Mouse (Mus musculus) v-Abl transformed pro-B cells (cell line): ENCODE data around the gene Fryl.

Source experiments
- in situ Hi-C, 2 experiments: fragments of 400-800 bp; cut with MboI; formaldehyde crosslinking; loops; one replicate each; pipeline ENCODE4 v1.15.1; 2025; ENCODE audit not compliant: unreplicated experiment in 2 of 2

Gene Fryl

DNA sequence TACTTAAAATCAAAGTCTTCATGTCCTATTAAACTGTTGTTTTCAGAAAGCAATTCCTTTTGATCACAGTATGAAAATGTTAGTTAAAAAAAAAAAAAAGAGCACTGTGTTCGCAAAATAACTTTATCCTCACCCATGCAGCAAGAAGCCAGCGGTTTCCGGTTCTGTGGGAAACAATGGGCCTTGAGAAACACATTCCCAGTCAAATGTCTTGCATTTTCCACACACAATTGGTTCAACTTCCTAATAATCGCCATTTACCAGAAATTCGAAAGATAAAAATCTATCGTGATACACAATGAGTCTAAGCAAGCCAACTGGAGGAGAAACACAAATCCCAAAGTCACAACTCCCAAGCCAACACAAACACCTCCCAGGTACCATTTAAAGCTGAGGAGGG lies 27.0 kb downstream of the Fryl start:
- in situ Hi-C loops, result no loop called here

DNA sequence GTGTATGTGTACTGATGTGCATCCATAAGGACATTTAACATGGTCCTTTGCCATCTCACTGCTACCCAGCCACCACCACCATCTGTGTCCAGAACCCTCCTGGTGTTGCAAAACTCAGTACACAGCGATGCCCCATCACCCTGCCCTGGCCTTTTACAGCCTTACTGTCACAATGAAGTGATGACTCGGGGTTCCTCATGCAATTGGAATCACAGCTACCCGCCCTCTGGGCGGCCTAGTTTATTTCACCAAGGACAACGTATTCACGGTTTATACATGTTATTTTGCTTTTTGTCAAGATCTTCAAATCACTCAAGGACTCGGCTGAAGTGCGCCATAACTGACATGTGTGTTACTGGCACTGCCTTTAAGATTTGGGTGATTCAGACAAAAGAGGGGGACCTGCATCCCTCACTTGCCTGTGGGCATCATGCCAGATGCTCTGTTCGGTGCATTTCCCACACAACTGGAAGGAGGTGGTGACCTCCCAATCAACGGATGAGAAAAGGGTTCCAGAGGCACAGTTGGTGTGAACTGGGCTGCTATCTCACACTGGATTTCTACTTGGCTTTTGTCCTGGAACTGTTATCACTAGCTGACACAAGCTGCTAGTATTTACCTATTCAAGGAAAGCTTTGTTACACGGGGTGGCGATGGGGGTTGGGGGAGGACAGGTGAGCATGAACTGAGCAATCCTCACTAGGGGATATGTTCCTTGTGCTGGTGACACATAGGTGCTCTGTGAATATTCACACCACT lies 27.9 kb downstream of the Fryl start:
- in situ Hi-C loops, result no loop called here

DNA sequence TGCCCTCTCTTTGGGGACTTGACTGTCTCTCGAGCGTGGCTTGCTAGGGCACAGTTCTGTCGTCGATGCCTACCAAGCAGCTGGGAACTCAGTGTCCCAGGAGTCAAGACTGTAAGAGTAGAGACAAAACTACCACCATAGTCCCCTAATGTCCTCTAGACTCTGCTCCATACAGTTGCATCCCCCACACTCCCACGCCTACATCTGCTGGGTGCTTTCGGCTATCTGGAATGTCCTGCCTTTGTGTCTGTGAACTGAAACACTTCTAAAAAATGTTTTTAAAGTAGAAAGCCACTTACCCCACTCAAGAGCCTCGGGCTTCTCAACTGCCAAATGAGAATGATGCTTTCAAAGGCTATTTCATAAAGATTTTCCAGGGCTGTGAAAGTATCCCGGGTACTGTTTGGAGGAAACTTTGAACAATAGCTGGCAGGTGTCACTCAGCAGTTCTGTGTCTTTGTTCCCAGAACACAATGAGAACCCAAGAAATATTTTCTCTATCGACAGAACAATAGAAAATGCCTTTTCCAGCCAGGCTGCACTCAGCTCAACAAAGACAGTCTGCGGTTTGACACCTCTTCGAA lies 28.8 kb downstream of the Fryl start:
- in situ Hi-C loops, result no loop called here

DNA sequence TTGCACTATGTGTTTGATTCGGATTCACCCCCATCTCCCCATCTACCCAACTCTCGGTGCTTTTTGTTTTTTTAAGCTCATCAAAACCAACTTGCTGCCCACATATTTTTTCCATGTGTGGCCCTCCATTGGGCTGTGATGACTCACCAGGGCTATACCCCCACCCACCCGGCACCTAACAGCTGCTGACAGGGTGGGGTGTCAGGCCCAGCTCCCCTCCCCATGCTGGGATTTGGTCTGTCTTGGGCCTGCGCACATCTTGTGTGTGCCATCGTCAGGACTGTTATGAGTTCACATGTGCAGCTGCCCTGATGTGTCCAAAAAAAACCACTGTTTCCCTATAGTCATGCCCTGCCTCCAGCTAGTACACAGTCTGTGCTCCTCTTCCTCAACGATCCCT lies 33.4 kb downstream of the Fryl start:
- in situ Hi-C loops, result no loop called here

DNA sequence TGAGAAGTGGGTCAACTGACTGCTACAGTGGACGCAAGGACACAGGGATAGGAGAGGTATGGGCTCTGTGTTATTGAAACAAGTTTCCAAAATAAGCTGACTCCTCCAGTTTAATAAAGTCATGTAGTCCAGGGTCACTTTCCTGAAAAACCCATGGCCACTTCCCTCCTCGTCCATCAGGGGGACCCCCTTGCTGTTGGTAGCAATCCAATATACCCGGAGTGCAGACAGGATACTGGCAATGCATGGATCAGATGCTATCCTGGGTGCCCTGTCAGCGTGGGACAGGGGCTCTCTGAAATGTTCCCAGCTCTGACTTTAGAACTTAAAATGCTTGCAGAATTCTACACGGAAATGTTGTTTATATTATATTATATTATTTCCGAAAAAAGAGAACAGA lies 34.0 kb downstream of the Fryl start:
- in situ Hi-C loops, result no loop called here

DNA sequence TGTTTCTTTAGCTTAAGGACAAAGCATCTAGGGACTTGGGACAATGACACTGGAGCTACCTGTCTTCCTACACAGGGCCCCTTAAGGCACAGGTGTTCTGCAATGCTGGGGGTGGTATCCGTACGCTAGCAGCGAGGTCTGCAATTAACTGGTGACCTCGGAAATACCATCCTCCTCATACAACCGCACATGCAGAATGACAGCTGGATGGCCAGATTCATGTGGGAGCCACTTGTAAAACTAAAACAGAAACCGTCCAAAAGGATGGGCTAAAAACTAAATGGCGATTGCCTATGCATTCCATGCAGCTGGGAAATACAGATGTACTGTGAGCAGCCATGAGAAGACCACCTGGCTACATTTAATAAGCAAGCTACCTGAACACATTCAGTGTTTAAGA lies 34.6 kb downstream of the Fryl start:
- in situ Hi-C loops, result no loop called here

DNA sequence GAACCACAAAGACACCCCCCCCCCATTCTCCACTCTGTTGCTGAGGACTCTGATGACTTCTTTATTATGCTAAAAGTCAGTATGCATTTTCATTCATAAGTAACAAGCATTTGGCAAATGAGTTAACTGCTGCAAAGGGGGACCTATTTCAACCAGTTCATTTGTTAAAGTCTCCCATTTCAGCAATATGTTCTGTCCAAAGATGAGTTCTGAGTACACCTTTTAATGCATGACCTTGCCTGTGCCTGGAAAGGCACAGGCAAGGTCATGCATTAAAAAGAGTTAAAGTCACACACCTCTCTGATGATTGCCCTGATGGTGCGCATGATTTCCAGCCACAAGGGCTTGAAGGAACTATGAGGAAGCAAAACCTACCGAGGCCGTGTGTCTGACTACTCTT lies 36.7 kb downstream of the Fryl start:
- in situ Hi-C loops, result no loop called here

DNA sequence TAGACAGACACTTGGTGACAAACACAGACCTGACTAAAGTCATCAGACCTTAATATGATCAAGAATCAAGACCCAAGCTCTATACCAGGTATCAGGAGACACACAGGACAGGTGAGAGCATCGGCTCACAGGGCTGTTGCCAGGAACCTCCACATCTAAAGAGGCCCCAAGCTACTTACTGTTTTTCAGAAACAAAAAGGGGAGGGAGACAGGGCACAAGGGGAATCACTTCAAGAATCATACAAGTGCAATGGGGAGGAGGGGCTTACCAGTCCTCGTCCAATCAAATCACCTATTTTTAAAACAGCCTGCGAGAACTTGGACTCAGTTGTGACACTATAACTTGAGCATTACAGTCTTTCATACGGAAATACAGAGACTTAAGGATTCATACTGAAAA lies 38.4 kb downstream of the Fryl start:
- in situ Hi-C loops, result no loop called here

DNA sequence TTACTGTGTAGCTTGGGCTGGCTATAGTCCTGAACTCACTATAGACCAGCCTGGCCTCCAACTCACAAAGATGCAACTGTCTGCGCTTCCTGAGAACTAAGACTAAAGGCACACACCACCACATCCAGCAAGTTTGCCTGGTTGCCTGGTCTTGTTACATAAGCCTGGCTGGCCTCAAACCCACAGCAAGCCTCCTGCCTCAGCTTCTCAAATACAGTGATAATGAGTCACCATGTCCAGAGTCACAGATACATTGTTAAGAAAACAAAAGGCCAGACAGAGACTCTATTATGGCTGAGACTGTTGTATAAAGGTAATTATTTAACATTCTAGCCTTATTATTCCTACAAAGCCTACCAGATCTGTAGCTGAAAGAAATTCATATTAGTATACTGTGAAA lies 39.3 kb downstream of the Fryl start:
- in situ Hi-C loops, result no loop called here

DNA sequence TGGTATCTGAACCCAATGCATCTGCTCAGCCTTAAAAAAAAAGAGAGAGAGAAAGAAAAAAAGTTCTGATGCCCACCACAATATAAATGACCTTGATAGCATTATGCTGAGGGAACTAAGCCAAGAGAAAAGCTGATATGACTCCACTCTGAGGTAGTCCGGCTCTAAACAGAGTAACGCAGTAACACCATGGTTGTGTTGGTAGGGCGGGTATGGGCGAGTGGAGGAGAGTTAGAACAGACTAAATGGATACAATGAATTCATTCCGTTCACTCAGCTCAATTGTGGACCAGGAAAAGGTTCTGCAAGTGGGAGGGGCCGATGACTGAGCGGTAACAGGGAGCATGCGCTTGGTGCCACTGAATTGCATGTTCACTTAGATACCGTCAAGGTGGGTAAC lies 40.4 kb downstream of the Fryl start:
- in situ Hi-C loops, result no loop called here

DNA sequence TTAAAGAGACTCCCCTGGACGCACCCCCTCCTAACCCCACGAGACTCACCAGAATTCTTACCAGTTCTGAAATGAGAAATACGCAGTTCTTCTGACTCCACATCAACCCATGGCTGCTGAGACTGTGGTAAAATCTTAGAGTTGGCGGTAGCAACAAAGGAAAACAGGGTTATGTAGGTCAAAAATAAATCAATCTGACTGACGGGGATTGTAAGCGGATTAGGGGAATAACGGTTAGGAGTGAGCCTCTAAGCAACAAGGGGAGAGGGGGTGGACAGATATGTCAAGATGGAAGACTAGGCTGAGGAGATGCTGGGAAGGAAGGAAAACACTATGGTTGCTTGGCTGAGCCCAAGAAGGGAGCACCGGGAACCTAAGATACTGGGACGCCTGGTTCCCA lies 44.0 kb downstream of the Fryl start:
- in situ Hi-C loops, result loop anchor here in 1 of 2 experiments (5.0 kb wide), 1 partner anchor 40 kb away; no protein-coding TSS in a partner anchor

DNA sequence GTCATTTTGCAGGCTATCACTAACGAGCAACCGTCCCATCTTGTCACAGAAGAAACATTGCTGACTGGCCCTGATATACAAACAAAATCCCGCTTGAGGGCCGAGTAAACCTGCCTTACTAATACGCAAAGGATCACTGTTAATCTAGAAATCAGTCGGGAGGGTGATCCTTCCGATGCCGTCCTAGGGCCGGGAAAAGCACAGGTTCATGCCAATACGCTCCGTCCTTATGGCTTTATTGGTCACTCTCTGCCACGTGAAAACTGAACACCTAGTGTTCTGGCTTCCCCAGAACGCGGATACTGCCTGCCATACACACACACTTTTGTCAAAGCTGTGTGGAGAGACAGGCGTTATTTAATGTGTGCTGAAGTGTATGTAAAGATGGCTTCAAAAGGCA lies 44.5 kb downstream of the Fryl start:
- in situ Hi-C loops, result loop anchor here in 1 of 2 experiments (5.0 kb wide), 1 partner anchor 40 kb away; no protein-coding TSS in a partner anchor

DNA sequence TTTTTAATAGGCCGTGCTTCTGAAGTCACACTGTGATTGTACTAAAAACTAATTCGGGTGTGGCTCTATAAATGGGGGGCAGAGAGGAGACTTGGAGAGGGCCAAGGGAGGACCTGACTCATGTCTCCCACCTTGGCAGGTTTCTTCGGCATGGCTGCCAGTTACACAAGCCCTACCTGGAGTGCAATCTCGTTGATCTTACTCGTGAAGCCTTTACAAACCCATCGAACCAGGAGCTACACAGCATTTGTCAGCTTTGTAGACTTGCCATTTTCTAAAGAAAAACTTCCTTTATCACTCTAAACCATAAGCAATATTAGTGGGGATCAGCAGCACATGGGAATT lies 45.5 kb downstream of the Fryl start:
- in situ Hi-C loops, result loop anchor here in 1 of 2 experiments (5.0 kb wide), 1 partner anchor 41 kb away; no protein-coding TSS in a partner anchor

DNA sequence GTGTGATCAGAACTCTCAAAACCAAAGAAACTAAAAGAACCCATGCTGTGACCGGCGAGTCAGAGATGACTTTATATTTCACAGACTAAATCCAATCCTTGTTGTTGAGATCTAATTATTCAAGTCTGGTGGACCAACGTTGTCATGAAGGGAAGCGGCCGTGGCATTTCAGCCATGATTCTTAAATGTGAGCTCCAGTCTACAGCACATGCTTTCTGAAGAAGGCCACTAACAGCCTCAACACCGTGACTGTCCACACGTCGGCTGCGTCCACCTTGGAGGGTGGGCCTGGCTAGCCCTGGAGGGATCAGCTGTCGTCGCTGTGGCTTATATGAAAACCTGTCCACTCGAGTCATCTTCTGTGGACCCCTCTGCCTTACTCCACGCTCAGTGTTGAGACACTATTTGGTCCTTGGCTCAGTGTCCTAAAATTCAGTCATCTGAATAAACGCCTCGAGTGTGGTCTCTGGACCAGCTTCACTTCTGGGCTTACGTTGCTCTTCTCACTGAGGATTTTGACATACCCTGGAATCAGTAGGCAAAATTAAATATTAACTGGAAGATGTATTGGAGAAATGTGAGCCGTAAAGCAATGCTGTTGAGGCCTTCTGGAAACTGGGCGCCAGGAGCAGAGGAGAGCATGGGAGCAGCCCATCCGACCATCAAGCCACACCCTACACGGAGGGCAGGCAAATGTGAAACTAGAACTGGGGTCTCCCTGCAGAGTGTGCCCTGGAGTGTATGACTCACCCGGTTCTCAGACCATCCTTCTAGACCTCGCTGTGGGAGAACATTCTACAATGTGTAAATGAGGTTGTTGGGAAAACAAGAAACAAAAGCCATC lies 46.1 kb downstream of the Fryl start:
- in situ Hi-C loops, result loop anchor here in 1 of 2 experiments (5.0 kb wide), 1 partner anchor 42 kb away; no protein-coding TSS in a partner anchor

DNA sequence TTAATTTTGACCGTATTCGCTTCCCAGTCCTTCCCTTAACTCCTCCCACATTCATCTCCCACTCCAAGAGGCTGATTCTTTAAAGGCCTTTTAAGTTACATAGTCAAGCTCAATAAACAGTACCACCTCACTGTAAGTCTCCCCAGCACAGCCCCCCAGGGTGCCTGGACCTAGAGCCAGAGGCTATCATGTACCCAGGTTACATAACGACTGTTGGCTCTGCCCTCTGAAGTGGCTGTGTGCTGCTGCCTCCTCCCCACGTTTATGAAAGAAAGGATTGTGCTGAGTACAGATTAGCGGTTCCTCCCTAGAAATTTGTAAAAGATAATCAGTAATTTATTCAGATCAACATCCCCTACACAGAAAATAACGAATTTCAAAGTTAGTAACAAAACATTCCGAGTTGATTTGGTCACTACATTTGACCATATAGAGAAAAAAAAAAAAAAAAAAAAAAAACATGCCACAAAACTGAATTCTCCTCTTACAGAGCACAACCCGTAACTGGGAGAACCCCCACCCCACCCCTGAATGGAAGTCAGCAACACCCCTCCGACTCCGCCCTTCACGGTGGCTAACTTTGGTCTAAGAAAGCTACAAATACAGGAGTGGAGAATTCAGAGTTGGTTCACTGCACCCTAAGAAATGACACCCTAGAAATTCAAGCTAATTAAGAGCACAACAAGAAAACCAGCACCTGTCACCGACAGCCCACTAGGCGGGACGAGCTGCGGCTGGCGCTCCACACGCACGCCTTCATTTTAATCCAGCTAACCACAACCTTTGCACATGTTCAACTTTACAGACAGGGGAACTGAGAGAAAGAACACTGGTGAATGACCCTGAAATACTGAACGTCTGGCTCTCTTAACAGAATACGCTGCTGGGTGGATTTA lies 47.0 kb downstream of the Fryl start:
- in situ Hi-C loops, result loop anchor here in 1 of 2 experiments (5.0 to 10.0 kb wide), 3 partner anchors 43 to 88 kb away; no protein-coding TSS in a partner anchor

DNA sequence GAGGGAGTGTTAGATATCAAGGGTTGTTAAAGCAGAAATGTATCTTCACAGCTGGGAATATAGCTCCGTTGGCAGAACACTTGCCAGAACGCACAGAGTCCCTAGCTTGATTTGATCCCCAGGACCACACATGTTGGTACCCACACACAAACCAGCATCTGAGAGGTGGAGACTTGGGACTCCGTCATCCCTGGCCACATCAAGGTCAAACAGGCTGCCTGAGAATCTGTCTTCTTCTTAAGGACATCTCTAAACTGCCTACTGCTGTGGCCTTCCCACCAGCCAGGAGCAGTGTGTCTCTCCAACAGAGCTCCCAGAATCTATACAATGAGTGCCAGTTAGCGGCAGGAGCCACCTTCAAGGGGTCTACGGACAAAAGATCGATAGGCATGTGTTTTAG lies 47.8 kb downstream of the Fryl start:
- in situ Hi-C loops, result loop anchor here in 1 of 2 experiments (5.0 to 10.0 kb wide), 2 partner anchors 64 to 89 kb away; no protein-coding TSS in a partner anchor

DNA sequence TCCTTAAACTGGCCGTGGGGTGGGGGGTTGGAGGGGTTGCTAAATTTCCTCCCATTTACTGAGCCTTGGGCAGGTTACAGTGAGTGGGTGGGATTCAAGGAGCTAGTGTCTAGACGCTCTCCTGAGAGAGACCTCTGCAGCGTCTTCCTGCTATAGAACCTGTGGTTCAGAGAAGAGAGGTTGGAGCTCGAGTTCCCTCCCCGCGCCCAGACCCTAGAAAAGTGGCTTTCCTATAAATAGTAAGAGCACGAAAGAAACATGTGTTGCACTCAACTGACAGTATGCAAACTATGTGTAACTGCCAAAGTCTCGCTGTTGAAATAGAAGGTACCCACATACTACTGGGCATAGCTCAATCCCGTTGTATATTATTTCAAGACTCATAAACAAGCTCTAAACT lies 49.7 kb downstream of the Fryl start:
- in situ Hi-C loops, result loop anchor here in 1 of 2 experiments (5.0 to 10.0 kb wide), 2 partner anchors 62 to 91 kb away; no protein-coding TSS in a partner anchor

DNA sequence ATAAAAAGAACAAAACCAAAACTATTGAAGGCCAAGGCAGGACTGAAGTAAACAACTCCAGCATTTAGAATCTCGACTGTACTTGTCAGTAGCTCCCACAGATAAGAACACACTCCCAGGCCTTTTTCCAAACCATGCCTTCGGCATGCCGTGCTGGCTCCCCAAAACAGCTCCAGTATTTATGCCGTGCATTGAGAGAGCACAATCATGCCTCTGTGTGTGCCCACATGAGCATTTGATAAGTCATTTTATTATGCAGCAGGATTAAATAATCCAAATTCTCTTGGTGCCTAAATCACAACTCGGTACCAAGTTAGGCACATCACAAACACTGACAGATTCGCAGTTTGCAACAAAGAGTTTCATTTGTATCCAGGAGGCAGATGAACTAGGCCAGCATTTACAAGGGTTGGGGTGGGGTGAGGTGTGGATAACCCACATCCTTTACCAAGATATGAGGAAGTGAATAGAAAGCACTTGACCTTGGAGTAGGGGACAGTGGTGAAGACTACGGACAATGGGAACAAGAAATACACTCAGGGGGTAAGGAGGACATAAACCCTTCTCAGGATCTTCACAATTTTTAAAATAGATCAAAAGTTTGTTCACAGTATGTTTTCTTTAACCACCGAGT lies 50.3 kb downstream of the Fryl start:
- in situ Hi-C loops, result loop anchor here in 1 of 2 experiments (5.0 to 10.0 kb wide), 2 partner anchors 61 to 91 kb away; no protein-coding TSS in a partner anchor

DNA sequence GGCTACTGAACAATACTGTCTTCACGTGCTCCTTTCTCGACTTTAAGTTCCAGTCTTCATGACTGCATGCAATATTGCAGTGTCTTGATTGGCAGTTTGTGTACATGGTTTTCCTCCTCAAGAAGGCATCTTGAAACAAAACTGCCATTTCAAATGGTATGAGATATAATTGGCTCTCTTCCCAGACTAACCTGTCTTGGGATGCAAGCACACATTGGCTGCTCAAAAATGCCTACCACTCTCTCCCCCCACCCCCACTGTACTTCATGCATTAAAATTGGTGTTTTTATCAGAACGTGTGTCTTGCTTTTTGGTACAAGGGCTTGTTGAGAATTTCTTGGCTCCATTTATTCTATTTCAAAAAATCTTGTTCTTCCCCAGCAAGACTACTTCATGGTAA lies 51.4 kb downstream of the Fryl start:
- in situ Hi-C loops, result loop anchor here in 1 of 2 experiments (5.0 to 10.0 kb wide), 2 partner anchors 60 to 92 kb away; no protein-coding TSS in a partner anchor
